Mouse (Mus musculus): Measurements from ENCODE around the gene Msi1. TPM values are rescaled to one million over a fixed set of nuclear protein-coding genes. Genes with fewer than 3 reads are reported as not detected.
A peak's percentile ranks its signal among the peaks of the same experiment; 100 is the strongest.

The Msi1 gene
- polyA plus RNA-seq, 1 experiment from 2014 or later, result 52.4 TPM

DNA sequence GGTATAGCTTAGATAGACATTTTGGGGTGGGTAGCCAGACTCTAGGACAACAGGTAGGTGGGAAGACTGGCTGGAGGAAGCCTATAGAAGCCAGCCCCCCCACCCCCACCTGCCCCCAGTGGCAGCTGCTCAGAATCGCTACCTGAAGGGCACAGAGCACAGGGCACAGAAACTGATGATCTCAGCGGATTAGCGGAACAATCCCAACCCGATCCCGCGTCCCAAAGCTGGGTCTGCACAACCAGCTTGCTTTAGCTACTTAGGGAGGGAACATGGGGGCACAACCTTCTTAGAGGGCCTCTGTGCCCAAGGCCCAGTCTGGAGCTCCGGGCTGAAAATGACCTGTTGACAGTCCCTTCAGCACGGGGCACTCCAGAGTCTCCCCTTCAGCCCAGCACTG, 27.3 kb upstream of the Msi1 start:
- ATAC-seq (replicated peaks; ENCODE audit: insufficient number of reproducible peaks, low FRiP score, low TSS enrichment, low read depth) (no peak), DNase-seq (ENCODE audit: low spot score) (no peak)
- Histone ChIP-seq H3K4me3 (ENCODE audit: low read depth, low read length) (no peak overlapping the region), H3K27me3 (ENCODE audit: control insufficient read depth, insufficient read depth, low read length) (no peaks in the 10 kb centered on the region), H3K9ac (replicated peaks; ENCODE audit: low read length) (no peak overlapping the region), H3K36me3 (replicated peaks; ENCODE audit: control insufficient read depth, insufficient read depth, low read depth, low read length) (no peaks in the 10 kb centered on the region), H3K4me1 (ENCODE audit: control insufficient read depth, insufficient read depth, low read length) (peaks cover 12% of the 10 kb centered on the region), H3K4me2 (ENCODE audit: low read depth, low read length) (no peak overlapping the region), H3K27ac (replicated peaks; ENCODE audit: low read depth, low read length) (no peak overlapping the region), H3K9me3 (replicated peaks; ENCODE audit: control insufficient read depth, low read length) (no peaks in the 10 kb centered on the region)
- 90% methylated on average over 8 of the region's 8 CpGs for WGBS

DNA sequence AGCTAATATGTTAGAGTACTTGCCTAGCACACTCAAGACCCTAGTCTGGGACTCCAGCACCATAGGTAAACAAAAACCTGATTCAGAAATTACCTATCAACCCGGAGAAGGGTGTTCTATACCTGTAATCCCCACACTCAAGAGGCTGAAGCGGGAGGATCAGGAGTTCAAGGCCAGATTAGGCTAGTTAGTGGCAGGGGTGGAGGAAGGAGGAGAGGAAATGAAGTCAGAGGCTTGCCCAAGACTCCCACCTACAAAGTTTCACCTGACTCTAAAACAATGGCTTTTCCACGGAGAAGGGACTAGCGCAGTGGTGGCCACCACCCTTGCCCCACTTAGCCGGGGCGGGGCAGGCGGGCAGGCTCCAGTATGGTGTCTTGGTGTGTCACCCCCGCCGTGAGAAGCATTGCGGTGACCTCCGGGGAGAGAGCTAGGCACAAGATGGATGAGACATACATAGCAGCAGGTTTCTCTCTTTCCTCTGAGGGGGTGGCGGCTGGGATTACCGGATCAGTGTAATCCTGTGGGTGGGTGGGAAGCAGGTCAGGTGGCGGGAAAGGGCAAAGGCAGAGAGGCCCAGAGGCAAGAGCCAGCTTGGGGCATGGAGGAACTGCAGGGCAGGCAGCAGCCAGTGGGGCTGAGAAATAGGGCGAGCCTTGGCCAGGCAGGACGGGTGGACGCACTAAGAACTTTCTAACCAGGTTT, 25.8 kb upstream of the Msi1 start:
- ATAC-seq (replicated peaks; ENCODE audit: insufficient number of reproducible peaks, low FRiP score, low TSS enrichment, low read depth), result 0 out of 2 replicates have a peak, but pooled peaks have one; percentile 32
- 17% methylated on average over 17 of the region's 17 CpGs for WGBS

DNA sequence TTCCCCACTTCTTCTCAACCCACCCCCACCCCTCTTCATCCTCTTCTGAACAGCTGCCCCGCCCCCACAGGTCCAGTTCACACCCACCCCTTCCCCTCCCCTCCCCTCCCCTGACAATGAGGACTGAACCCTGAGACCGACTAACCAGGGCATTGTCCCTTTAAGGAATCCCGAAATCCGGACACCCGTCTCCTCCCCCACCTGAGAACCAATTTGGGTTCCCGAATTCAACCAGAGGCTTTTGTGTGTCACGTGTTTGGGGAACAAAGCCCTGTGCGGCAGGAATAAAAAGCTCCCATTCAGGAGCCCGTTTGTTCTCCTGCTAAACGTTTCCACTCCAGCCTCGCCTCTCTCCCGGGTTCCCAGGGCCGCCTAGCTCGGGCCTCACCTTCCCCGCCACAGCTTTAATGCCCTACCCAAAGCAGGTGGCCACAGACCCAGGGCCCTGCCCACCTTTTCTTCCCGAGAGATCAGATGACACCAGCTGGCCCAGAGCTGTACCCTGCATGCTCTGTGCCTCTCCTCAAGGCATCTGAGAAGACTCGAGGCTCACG, 25.1 kb upstream of the Msi1 start:
- peak; percentile 83 for DNase-seq (ENCODE audit: low spot score)
- Histone ChIP-seq H3K4me1 (ENCODE audit: control insufficient read depth, insufficient read depth, low read length) (peaks cover 9% of the 10 kb centered on the region), H3K9ac (replicated peaks; ENCODE audit: low read length) (peak overlapping the region; percentile 57), H3K9me3 (replicated peaks; ENCODE audit: control insufficient read depth, low read length) (no peaks in the 10 kb centered on the region), H3K4me3 (ENCODE audit: low read depth, low read length) (peak overlapping the region; percentile 21; the same call in 1 of the 2 replicates), H3K27ac (replicated peaks; ENCODE audit: low read depth, low read length) (peak overlapping the region; percentile 77), H3K36me3 (replicated peaks; ENCODE audit: control insufficient read depth, insufficient read depth, low read depth, low read length) (no peaks in the 10 kb centered on the region), H3K27me3 (ENCODE audit: control insufficient read depth, insufficient read depth, low read length) (no peaks in the 10 kb centered on the region), H3K4me2 (ENCODE audit: low read depth, low read length) (peak overlapping the region; percentile 42)
- 1% methylated on average over 18 of the region's 18 CpGs for WGBS
- ATAC-seq (replicated peaks; ENCODE audit: insufficient number of reproducible peaks, low FRiP score, low TSS enrichment, low read depth), result peak; percentile 82

More for the DNA sequence above, 25.8 kb upstream of the Msi1 start:
- DNase-seq (ENCODE audit: low spot score), result no peak
- no peaks in the 10 kb centered on the region for H3K27me3 ChIP-seq (ENCODE audit: control insufficient read depth, insufficient read depth, low read length)
- H3K36me3 ChIP-seq (replicated peaks; ENCODE audit: control insufficient read depth, insufficient read depth, low read depth, low read length), result no peaks in the 10 kb centered on the region
- H3K27ac ChIP-seq (replicated peaks; ENCODE audit: low read depth, low read length), result peak overlapping the region; percentile 72
- peak overlapping the region; percentile 37 for H3K9ac ChIP-seq (replicated peaks; ENCODE audit: low read length)
- H3K9me3 ChIP-seq (replicated peaks; ENCODE audit: control insufficient read depth, low read length), result no peaks in the 10 kb centered on the region
- 0 out of 2 replicates have a peak overlapping the region, but pooled peaks have one; percentile 21 for H3K4me3 ChIP-seq (ENCODE audit: low read depth, low read length)
- peak overlapping the region; percentile 42 for H3K4me2 ChIP-seq (ENCODE audit: low read depth, low read length)
- peaks cover 9% of the 10 kb centered on the region for H3K4me1 ChIP-seq (ENCODE audit: control insufficient read depth, insufficient read depth, low read length)

DNA sequence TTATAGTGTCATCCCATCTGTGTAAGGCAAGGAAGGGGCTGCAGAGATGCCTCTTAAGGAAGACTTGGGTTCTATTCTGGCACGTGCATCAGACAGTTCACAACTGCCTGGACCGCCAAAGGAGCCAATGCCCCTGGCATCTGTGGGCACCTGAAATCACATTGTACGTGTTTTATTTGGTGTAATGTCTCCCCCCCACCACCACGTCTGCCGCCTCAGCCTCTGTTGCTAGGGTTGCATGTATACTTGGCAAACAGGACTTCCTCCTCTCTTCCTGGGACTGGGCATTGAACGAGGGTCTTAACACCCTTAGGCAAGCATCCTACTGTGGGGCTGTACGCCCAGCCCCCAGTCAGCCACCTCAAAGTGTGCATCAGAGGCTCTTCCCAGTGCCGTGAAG, 24.2 kb upstream of the Msi1 start:
- DNase-seq (ENCODE audit: low spot score) (no peak), ATAC-seq (replicated peaks; ENCODE audit: insufficient number of reproducible peaks, low FRiP score, low TSS enrichment, low read depth) (no peak)
- Histone ChIP-seq H3K4me3 (ENCODE audit: low read depth, low read length) (no peak overlapping the region), H3K4me1 (ENCODE audit: control insufficient read depth, insufficient read depth, low read length) (peaks cover 9% of the 10 kb centered on the region), H3K4me2 (ENCODE audit: low read depth, low read length) (no peak overlapping the region), H3K27ac (replicated peaks; ENCODE audit: low read depth, low read length) (no peak overlapping the region), H3K9me3 (replicated peaks; ENCODE audit: control insufficient read depth, low read length) (no peaks in the 10 kb centered on the region), H3K9ac (replicated peaks; ENCODE audit: low read length) (no peak overlapping the region), H3K36me3 (replicated peaks; ENCODE audit: control insufficient read depth, insufficient read depth, low read depth, low read length) (no peaks in the 10 kb centered on the region), H3K27me3 (ENCODE audit: control insufficient read depth, insufficient read depth, low read length) (no peaks in the 10 kb centered on the region)
- WGBS, result 52% methylated on average over 8 of the region's 8 CpGs

DNA sequence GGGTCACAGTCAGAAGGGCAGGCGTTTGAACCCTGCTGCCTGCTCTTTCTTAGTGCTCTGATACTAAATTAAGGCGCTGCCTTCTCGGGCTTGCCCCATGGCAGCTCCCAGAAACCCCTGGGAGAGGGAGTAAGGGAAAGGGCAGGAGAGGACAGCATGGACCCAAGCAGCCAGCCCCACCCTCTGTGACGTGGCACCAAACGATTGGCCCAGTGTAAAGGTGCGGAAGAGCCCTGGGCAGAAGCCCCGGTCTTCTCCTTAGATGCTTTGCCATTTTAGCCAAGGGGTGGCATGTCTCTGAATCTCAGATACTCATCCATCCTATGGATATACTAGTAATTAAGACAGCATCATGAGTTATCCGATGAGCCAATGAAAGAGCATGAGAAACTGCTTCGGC, 21.3 kb upstream of the Msi1 start:
- H3K9me3 ChIP-seq (replicated peaks; ENCODE audit: control insufficient read depth, low read length), result no peaks in the 10 kb centered on the region
- DNase-seq (ENCODE audit: low spot score), result no peak
- no peak for ATAC-seq (replicated peaks; ENCODE audit: insufficient number of reproducible peaks, low FRiP score, low TSS enrichment, low read depth)
- no peak overlapping the region for H3K4me3 ChIP-seq (ENCODE audit: low read depth, low read length)
- H3K9ac ChIP-seq (replicated peaks; ENCODE audit: low read length), result no peak overlapping the region
- H3K4me2 ChIP-seq (ENCODE audit: low read depth, low read length), result no peak overlapping the region
- no peak overlapping the region for H3K27ac ChIP-seq (replicated peaks; ENCODE audit: low read depth, low read length)
- H3K4me1 ChIP-seq (ENCODE audit: control insufficient read depth, insufficient read depth, low read length), result peaks cover 9% of the 10 kb centered on the region
- H3K27me3 ChIP-seq (ENCODE audit: control insufficient read depth, insufficient read depth, low read length), result no peaks in the 10 kb centered on the region
- WGBS, result 32% methylated on average over 9 of the region's 9 CpGs
- no peaks in the 10 kb centered on the region for H3K36me3 ChIP-seq (replicated peaks; ENCODE audit: control insufficient read depth, insufficient read depth, low read depth, low read length)

DNA sequence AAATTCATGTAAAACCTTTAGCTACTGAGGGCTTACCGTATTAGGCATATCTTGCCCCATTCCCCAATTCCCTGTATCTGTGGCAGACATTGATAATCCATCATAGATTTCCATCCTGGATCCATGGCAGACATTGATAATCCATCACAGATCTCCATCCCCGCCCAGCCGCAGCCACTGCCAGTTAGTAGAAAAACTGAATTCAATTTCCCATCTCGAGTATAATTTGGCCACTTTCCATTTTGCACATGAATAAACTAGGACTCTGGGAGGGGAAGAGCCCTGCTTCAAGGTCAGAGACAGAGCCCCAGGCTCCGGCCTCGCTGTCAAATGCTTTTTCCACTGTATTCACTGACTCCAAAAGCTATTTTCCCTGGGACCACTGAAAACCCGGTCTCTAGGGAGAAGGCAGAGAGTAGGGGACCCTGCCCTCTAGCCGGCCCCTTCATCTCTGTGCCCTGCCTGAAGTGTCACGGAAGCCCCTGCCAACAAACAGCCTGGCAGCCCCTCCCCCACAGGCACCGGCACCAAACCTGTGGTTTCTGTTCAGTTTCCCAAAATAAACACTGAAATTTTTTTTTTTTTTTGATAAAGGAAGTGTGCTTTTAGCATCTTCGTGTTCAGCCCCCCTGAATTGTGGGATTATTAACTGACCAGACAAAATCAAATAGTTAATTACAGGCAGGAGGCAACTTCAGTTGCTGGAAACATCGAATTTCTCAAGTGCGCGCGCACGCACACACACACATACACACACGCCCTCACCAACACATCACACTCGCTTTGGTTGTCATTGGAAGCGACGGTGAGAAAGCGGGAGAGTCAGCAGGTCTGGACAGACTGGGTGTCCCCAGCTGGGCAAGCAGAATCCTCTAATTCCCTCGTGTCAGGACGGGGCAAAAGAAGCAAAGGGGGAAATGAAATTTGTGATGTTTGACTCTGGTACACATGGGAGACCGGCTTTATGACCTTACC, 14.0 kb upstream of the Msi1 start:
- Histone ChIP-seq H3K27me3 (ENCODE audit: control insufficient read depth, insufficient read depth, low read length) (no peaks in the 10 kb centered on the region), H3K9me3 (replicated peaks; ENCODE audit: control insufficient read depth, low read length) (no peaks in the 10 kb centered on the region), H3K4me1 (ENCODE audit: control insufficient read depth, insufficient read depth, low read length) (no peaks in the 10 kb centered on the region), H3K36me3 (replicated peaks; ENCODE audit: control insufficient read depth, insufficient read depth, low read depth, low read length) (no peaks in the 10 kb centered on the region), H3K9ac (replicated peaks; ENCODE audit: low read length) (peak overlapping the region; percentile 23), H3K4me2 (ENCODE audit: low read depth, low read length) (peak overlapping the region; percentile 22), H3K27ac (replicated peaks; ENCODE audit: low read depth, low read length) (no peak overlapping the region), H3K4me3 (ENCODE audit: low read depth, low read length) (peak overlapping the region; percentile 11)
- DNase-seq (ENCODE audit: low spot score), result peak; percentile 52
- no peak for ATAC-seq (replicated peaks; ENCODE audit: insufficient number of reproducible peaks, low FRiP score, low TSS enrichment, low read depth)
- WGBS, result 55% methylated on average over 24 of the region's 24 CpGs

DNA sequence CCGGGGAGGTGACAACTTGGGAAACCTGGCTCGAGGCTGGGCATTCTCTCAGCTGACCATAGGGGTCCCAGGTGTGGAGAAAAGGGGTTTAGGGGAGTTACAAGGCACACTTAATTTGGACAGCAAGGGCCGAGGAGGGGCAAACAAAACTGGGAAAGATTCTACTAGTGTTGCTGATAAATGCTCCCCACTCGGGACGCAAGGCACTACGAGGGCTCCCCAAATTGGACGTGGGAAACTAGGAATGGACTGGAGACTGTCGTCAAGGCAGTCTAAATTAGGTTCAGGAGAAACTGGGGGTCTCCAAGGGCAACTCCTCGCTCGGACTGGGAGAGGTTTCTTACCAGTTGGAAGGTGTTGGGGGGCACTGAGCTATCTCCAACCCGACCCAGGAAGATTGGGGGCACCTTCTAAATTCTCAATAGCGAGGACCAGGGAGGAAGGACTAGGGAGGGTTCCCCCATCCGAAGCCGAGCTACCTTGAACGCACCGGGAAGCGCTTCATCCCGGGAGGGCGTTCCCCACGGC, 504 bp upstream of the Msi1 start:
- H3K4me3 ChIP-seq (ENCODE audit: low read depth, low read length), result peak overlapping the region; percentile 100
- peak overlapping the region; percentile 100 for H3K9ac ChIP-seq (replicated peaks; ENCODE audit: low read length)
- 2% methylated on average over 20 of the region's 20 CpGs for WGBS
- peaks cover 9% of the 10 kb centered on the region for H3K4me1 ChIP-seq (ENCODE audit: control insufficient read depth, insufficient read depth, low read length)
- H3K27ac ChIP-seq (replicated peaks; ENCODE audit: low read depth, low read length), result peak overlapping the region; percentile 92; the same call in 1 of the 2 replicates
- peak overlapping the region; percentile 88 for H3K4me2 ChIP-seq (ENCODE audit: low read depth, low read length)
- ATAC-seq (replicated peaks; ENCODE audit: insufficient number of reproducible peaks, low FRiP score, low TSS enrichment, low read depth) (peak; percentile 11), DNase-seq (ENCODE audit: low spot score) (no peak)
- no peaks in the 10 kb centered on the region; the same call in 1 of the 2 replicates for H3K36me3 ChIP-seq (replicated peaks; ENCODE audit: control insufficient read depth, insufficient read depth, low read depth, low read length)
- no peaks in the 10 kb centered on the region for H3K27me3 ChIP-seq (ENCODE audit: control insufficient read depth, insufficient read depth, low read length)
- H3K9me3 ChIP-seq (replicated peaks; ENCODE audit: control insufficient read depth, low read length), result no peaks in the 10 kb centered on the region
